Mouse (Mus musculus) hindbrain, embryonic 14.5 days (tissue): Measurements from ENCODE around the gene Nos1ap. TPM values are rescaled to one million over a fixed set of nuclear protein-coding genes. Genes with fewer than 3 reads are reported as not detected.

Source experiments
- ATAC-seq: fragments of 200-750 bp; cut with Nextera tagmentation; 2 replicates; pipeline ENCODE4 v1.8.0; 2017; ENCODE audit warnings: moderate number of reproducible peaks, mild to moderate bottlenecking, moderate TSS enrichment, moderate library complexity; ENCODE audit not compliant: low FRiP score
- DNase-seq: peaks from one replicate; pipeline ENCODE4 v3.0.0-alpha.2; 2015; ENCODE audit warnings: low spot score
- H3K27ac ChIP-seq: fragments of 300-500 bp; sonication (generic); 2 replicates; pipeline ENCODE4 v1.5.1; 2014; ENCODE audit warnings: mild to moderate bottlenecking, moderate library complexity
- H3K27me3 ChIP-seq: fragments of 300-500 bp; sonication (generic); 2 replicates; pipeline ENCODE4 v1.6.1; 2014; ENCODE audit warnings: mild to moderate bottlenecking, low read length, mixed read lengths; ENCODE audit not compliant: control insufficient read depth, insufficient read depth
- H3K36me3 ChIP-seq: fragments of 300-500 bp; sonication (generic); replicated peaks from 2 replicates; pipeline ENCODE4 v1.6.1; 2014; ENCODE audit not compliant: control insufficient read depth, insufficient read depth
- H3K4me1 ChIP-seq: fragments of 300-500 bp; sonication (generic); replicated peaks from 2 replicates; pipeline ENCODE4 v1.6.1; 2014; ENCODE audit warnings: antibody characterized with exemption, low read length, mixed read lengths; ENCODE audit not compliant: control insufficient read depth, insufficient read depth
- H3K4me2 ChIP-seq: fragments of 300-500 bp; sonication (generic); replicated peaks from 2 replicates; pipeline ENCODE4 v1.6.1; 2014; ENCODE audit warnings: mild to moderate bottlenecking, moderate library complexity
- H3K4me3 ChIP-seq: fragments of 300-500 bp; sonication (generic); replicated peaks from 2 replicates; pipeline ENCODE4 v1.5.1; 2014; ENCODE audit warnings: mild to moderate bottlenecking, low read length
- H3K9ac ChIP-seq: fragments of 300-500 bp; sonication (generic); 2 replicates; pipeline ENCODE4 v1.6.1; 2014
- H3K9me3 ChIP-seq: fragments of 300-500 bp; sonication (generic); 2 replicates; pipeline ENCODE4 v1.6.1; 2016; ENCODE audit warnings: low read length; ENCODE audit not compliant: control insufficient read depth
- WGBS: fragments of 180-500 bp; shearing (Covaris S2); extraction: QIAGEN DNeasy Blood & Tissue Kit; methylation state at CpG from one replicate; pipeline ENCODE4 v1.1.7; 2014; 5-methylcytosine and 5-hydroxymethylcytosine counted together
- polyA plus RNA-seq: library from polyadenylated mRNA; unstranded; fragments of >200 nt; fragmentation: Nextera tagmentation; extraction: Ambion mirVana; gene quantifications from 2 replicates; pipeline ENCODE4 v1.2.1, GENCODE M21; 2014

The Nos1ap gene
- polyA plus RNA-seq, 1 experiment from 2014 or later: 18.0 TPM

DNA sequence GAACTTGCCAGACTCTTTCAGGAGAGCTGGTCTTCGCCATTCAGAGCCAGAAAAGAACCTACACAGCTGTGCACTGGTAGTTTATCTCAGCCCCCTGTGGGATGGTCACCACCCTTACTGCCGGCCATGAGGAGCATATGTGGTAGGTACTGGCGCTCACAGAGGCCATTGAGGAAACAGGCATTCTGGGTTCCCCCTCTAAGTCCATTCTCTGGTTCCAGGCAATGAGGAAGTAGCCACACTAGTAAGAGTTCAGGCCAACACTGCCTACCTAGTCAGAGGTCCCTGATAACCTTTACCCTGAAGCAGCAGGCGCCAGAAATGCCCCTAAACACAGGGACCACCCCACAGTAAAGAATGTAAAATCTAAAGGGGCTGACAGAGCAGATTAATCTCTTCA lies 97.6 kb downstream of the Nos1ap start:
- DNase-seq (no peak), ATAC-seq (no peak)
- WGBS: 64% methylated on average over 4 of the region's 4 CpGs
- H3K9me3 ChIP-seq: no peaks in the 10 kb centered on the region
- H3K4me1 ChIP-seq: 0 out of 2 replicates have a peak, but pooled peaks cover 3% of the 10 kb centered on the region
- H3K27me3 ChIP-seq: no peaks in the 10 kb centered on the region
- H3K4me3 ChIP-seq: no peak overlapping the region
- H3K4me2 ChIP-seq: no peak overlapping the region
- H3K27ac ChIP-seq: no peak overlapping the region
- no peak overlapping the region for H3K9ac ChIP-seq
- no peaks in the 10 kb centered on the region for H3K36me3 ChIP-seq

GRCm38 (mm10) chr1:170489936-170490335 lies 99.7 kb downstream of the Nos1ap start:
- H3K27me3 ChIP-seq: no peaks in the 10 kb centered on the region
- no peak overlapping the region for H3K27ac ChIP-seq
- H3K4me1 ChIP-seq: peaks cover 7% of the 10 kb centered on the region; the same call in 1 of the 2 replicates
- H3K4me3 ChIP-seq: no peak overlapping the region
- H3K9ac ChIP-seq: no peak overlapping the region
- ATAC-seq (no peak), DNase-seq (no peak)
- no peaks in the 10 kb centered on the region for H3K9me3 ChIP-seq
- no peak overlapping the region for H3K4me2 ChIP-seq
- no peaks in the 10 kb centered on the region for H3K36me3 ChIP-seq
- 92% methylated on average over 7 of the region's 7 CpGs for WGBS

DNA sequence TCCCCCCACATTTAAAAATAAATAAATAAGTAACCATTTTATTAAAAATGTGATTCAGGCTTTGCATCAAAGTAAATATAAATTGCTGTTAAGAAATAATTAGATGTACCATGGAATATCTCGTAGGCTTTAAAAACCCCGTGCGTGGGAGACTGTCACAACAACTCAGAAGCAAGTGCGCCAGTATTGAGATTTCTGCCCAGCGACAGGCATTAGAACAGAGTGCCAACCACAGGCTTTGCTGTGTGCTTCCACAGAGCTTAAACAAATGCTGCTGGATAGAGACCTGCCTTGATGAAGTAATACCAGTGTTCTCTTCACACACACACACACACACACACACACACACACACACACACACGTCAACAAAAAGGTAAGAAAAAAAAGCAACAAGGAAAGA lies 100.2 kb downstream of the Nos1ap start:
- Histone ChIP-seq H3K4me2 (no peak overlapping the region), H3K4me1 (peaks cover 7% of the 10 kb centered on the region; the same call in 1 of the 2 replicates), H3K4me3 (no peak overlapping the region), H3K27ac (no peak overlapping the region), H3K9ac (no peak overlapping the region), H3K36me3 (no peaks in the 10 kb centered on the region), H3K9me3 (no peaks in the 10 kb centered on the region), H3K27me3 (no peaks in the 10 kb centered on the region)
- ATAC-seq (no peak), DNase-seq (no peak)
- WGBS: 84% methylated on average over 6 of the region's 6 CpGs

DNA sequence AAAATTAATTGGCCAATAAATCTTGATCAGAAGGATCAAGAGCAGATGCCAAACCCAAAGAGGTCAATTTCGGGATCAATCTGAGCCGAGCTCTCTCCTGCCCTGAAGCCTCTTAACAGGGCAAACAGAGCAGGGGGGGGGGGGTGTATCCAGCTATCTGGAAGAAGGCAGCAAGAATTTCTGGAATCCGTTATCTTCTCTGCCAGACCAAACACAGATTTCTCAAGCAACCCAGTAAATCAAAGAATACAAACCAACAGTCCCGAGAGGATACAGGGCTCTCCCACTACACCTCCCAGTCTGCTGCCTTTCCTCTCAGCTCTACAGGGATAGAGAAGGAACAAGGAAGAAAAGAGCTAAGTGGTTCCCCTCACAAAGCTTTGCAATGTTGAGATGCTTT lies 104.5 kb downstream of the Nos1ap start:
- H3K27ac ChIP-seq: no peak overlapping the region
- ATAC-seq: no peak
- 41% methylated on average over 4 of the region's 4 CpGs for WGBS

DNA sequence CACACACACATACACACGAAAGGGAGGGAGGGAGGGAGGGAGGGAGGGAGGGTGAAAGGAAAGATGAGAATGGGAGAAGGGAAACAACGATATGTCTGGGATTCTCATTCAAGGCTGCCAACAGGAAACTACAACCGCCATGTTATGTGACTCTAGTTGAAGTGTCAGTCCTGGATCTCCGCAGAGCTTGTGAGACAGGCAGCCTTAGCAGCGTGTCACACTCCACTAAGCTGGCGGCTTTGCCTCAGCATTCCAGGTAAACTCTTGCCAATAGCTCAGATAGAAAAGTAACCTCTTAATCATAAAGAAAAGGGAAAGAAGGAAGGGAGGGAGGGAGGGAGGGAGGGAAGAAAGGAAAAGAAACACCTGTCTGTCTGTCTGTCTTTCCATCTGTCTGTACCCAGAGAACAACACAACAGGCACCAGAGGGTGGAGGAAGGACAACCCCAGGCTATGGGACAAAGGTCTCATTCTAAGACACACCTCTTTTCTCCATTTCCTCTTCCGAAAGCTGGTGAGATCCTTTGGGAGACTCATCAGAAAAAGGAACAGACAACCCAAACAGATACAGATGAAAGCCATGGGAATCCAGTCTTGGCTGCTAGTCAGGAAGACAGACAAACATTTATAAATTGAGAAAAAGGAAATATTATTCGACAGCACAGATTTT lies 107.3 kb downstream of the Nos1ap start:
- H3K4me3 ChIP-seq: no peak overlapping the region
- H3K27ac ChIP-seq: no peak overlapping the region
- H3K9ac ChIP-seq: no peak overlapping the region
- DNase-seq (no peak), ATAC-seq (no peak)
- WGBS: 83% methylated on average over 7 of the region's 8 CpGs
- peaks cover 16% of the 10 kb centered on the region for H3K4me1 ChIP-seq
- H3K4me2 ChIP-seq: no peak overlapping the region
- H3K36me3 ChIP-seq: no peaks in the 10 kb centered on the region
- no peaks in the 10 kb centered on the region for H3K9me3 ChIP-seq
- H3K27me3 ChIP-seq: no peaks in the 10 kb centered on the region

More for the DNA sequence above, 104.5 kb downstream of the Nos1ap start:
- Histone ChIP-seq H3K4me2 (no peak overlapping the region), H3K4me3 (no peak overlapping the region), H3K9me3 (no peaks in the 10 kb centered on the region), H3K4me1 (peaks cover 4% of the 10 kb centered on the region; the same call in 1 of the 2 replicates), H3K9ac (no peak overlapping the region), H3K36me3 (no peaks in the 10 kb centered on the region), H3K27me3 (no peaks in the 10 kb centered on the region)
- DNase-seq: no peak

DNA sequence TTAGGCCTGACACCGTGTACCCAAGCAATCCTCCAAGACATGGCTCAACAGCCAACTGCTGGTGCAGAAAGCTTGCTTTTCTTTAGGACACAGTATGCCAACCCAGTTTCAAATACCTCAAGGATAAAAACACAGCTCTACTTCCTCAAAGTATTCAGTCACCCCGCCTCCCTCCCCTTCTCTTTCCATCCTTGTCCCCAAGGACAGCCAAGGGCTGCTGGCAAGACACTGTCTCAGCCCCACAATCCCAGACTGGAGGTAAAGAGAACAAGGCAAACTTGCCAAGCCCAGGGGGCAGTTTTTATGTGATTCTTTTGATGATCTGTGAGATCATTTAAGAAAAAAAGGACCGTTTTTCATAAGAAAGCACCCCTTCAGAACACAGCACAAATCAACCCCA lies 108.6 kb downstream of the Nos1ap start:
- no peak overlapping the region for H3K27ac ChIP-seq
- DNase-seq (no peak), ATAC-seq (no peak)
- H3K27me3 ChIP-seq: no peaks in the 10 kb centered on the region
- WGBS: 64% methylated on average over 3 of the region's 3 CpGs
- no peaks in the 10 kb centered on the region for H3K36me3 ChIP-seq
- no peak overlapping the region for H3K9ac ChIP-seq
- H3K9me3 ChIP-seq: no peaks in the 10 kb centered on the region
- no peak overlapping the region for H3K4me3 ChIP-seq
- peaks cover 21% of the 10 kb centered on the region for H3K4me1 ChIP-seq
- H3K4me2 ChIP-seq: no peak overlapping the region

GRCm38 (mm10) chr1:170479458-170479798 lies 110.2 kb downstream of the Nos1ap start:
- 28% methylated on average over 3 of the region's 3 CpGs for WGBS
- ATAC-seq: no peak
- Histone ChIP-seq H3K27me3 (no peaks in the 10 kb centered on the region), H3K4me1 (peaks cover 17% of the 10 kb centered on the region), H3K4me3 (no peak overlapping the region), H3K4me2 (no peak overlapping the region), H3K27ac (no peak overlapping the region), H3K9ac (no peak overlapping the region), H3K9me3 (no peaks in the 10 kb centered on the region), H3K36me3 (no peaks in the 10 kb centered on the region)
- DNase-seq: no peak

DNA sequence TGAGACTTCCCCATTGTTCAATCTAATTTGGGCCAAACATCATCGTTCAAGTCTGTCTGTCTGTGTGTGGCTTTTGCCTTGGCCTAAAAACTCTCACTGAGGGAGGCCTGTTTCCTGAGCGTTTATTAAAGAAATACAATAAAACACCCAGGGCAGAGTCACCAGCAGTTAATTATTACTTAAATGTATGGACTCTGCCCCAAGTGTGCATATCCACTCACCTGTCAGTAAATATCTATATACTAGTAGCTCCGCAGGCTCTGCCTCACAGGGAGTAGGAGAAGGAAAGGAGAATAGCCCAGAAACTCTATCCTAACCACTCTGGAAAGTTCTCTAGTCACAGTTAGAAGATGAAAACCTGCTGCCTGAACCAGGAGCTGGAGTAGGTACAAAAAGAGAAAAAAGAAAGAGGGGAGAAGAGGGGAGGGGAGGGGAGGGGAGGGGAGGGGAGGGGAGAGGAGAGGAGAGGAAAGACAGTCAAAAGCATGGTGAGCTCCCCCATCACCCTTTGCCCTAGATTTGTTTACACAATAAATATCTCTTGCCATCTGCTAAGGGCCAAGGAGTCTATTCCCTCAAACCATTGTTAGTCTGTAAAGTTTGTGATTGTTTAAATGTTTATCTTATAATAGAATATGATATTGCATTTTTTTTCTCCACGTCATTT lies 110.7 kb downstream of the Nos1ap start:
- Histone ChIP-seq H3K4me3 (no peak overlapping the region), H3K4me1 (peaks cover 17% of the 10 kb centered on the region), H3K9me3 (no peaks in the 10 kb centered on the region), H3K27me3 (no peaks in the 10 kb centered on the region), H3K9ac (no peak overlapping the region), H3K27ac (peak overlapping the region; percentile 33; the same call in 1 of the 2 replicates), H3K4me2 (no peak overlapping the region), H3K36me3 (no peaks in the 10 kb centered on the region)
- WGBS: 65% methylated on average over 4 of the region's 4 CpGs
- DNase-seq (no peak), ATAC-seq (no peak)

GRCm38 (mm10) chr1:170477636-170478600 lies 111.7 kb downstream of the Nos1ap start:
- H3K36me3 ChIP-seq: no peaks in the 10 kb centered on the region
- ATAC-seq (peak; percentile 57; the same call in 1 of the 2 replicates), DNase-seq (no peak)
- peak overlapping the region; percentile 33 for H3K27ac ChIP-seq
- H3K4me3 ChIP-seq: no peak overlapping the region
- peaks cover 17% of the 10 kb centered on the region for H3K4me1 ChIP-seq
- H3K9ac ChIP-seq: no peak overlapping the region
- H3K9me3 ChIP-seq: no peaks in the 10 kb centered on the region
- H3K27me3 ChIP-seq: no peaks in the 10 kb centered on the region
- H3K4me2 ChIP-seq: no peak overlapping the region
- WGBS: 20% methylated on average over 10 of the region's 10 CpGs
